Mouse (Mus musculus): Measurements from ENCODE around the gene Serac1. TPM values are rescaled to one million over a fixed set of nuclear protein-coding genes. Genes with fewer than 3 reads are reported as not detected.

Serac1 gene
- total and polyA plus RNA-seq, 3 experiments: 4.1 to 5.9 TPM; not detected in 1

GRCm38 (mm10) chr17:6014985-6015384 lies 64.6 kb downstream of the Serac1 start:
- Histone ChIP-seq H3K4me1 (ENCODE audit: control insufficient read depth in 1 of 2, insufficient read depth in 2 of 2, low read length in 2 of 2) (peaks cover 0 to 8% of the 10 kb centered on the region in 2 experiments; a peak in 2 of 4 replicates), H3K27ac (ENCODE audit: control insufficient read depth, low read depth, low read length) (no peak overlapping the region), H3K9me3 (replicated peaks; ENCODE audit: insufficient read depth, low read length) (no peaks in the 10 kb centered on the region), H3K4me3 (ENCODE audit: control insufficient read depth in 1 of 2, insufficient read depth in 1 of 2, low read depth in 2 of 2, low read length in 2 of 2) (no peak overlapping the region), H3K36me3 (ENCODE audit: control insufficient read depth in 1 of 2, insufficient read depth in 2 of 2, low read length in 2 of 2) (peaks cover 0 to 5% of the 10 kb centered on the region in 2 experiments; a peak in 1 of 4 replicates), H3K27me3 (ENCODE audit: control insufficient read depth in 1 of 2, insufficient read depth in 2 of 2, low read length in 2 of 2) (no peaks in the 10 kb centered on the region), H3K9ac (ENCODE audit: control insufficient read depth, low read depth, low read length, poor library complexity, severe bottlenecking) (no peak overlapping the region), H3K79me2 (ENCODE audit: control insufficient read depth, insufficient read depth, low read length, poor library complexity) (no peaks in the 10 kb centered on the region)
- no peak for TF ChIP-seq CHD1 (IDR thresholded peaks at IDR 0.05; ENCODE audit: low read depth, low read length)
- TF ChIP-seq POLR2A (IDR thresholded peaks at IDR 0.05; ENCODE audit: control insufficient read depth in 1 of 2, insufficient read depth in 1 of 2, low read depth in 1 of 2, low read length in 2 of 2, poor library complexity in 1 of 2): no peak
- no peak for TF ChIP-seq ZMIZ1 (IDR thresholded peaks at IDR 0.05; ENCODE audit: low read depth, low read length)
- no peak for TF ChIP-seq ZC3H11A (IDR thresholded peaks at IDR 0.05; ENCODE audit: low read depth, low read length)
- TF ChIP-seq POLR2AphosphoS2 (IDR thresholded peaks at IDR 0.05; ENCODE audit: low read length): no peak
- TF ChIP-seq MXI1 (IDR thresholded peaks at IDR 0.05; ENCODE audit: low read depth, low read length): no peak
- no peak for TF ChIP-seq SMC3 (IDR thresholded peaks at IDR 0.05; ENCODE audit: low read depth, low read length)
- no peak for TF ChIP-seq EP300 (IDR thresholded peaks at IDR 0.05; ENCODE audit: low read depth in 1 of 2, low read length in 2 of 2)
- TF ChIP-seq NRF1 (IDR thresholded peaks at IDR 0.05; ENCODE audit: insufficient read depth, low read depth, low read length, poor library complexity, severe bottlenecking): no peak
- TF ChIP-seq MYC (IDR thresholded peaks at IDR 0.05; ENCODE audit: low read depth, low read length): no peak
- no peak for DNase-seq (ENCODE audit: low read depth, low spot score)

GRCm38 (mm10) chr17:6013079-6013478 lies 66.5 kb downstream of the Serac1 start:
- H3K9ac ChIP-seq (ENCODE audit: control insufficient read depth, low read depth, low read length, poor library complexity, severe bottlenecking): no peak overlapping the region
- no peak overlapping the region for H3K4me3 ChIP-seq (ENCODE audit: control insufficient read depth in 1 of 2, insufficient read depth in 1 of 2, low read depth in 2 of 2, low read length in 2 of 2)
- no peak for DNase-seq (ENCODE audit: low read depth, low spot score)
- no peak for TF ChIP-seq POLR2A (IDR thresholded peaks at IDR 0.05; ENCODE audit: control insufficient read depth in 1 of 2, insufficient read depth in 1 of 2, low read depth in 1 of 2, low read length in 2 of 2, poor library complexity in 1 of 2)
- TF ChIP-seq RAD21 (IDR thresholded peaks at IDR 0.05; ENCODE audit: low read depth, low read length): no peak
- TF ChIP-seq KAT2A (conservative IDR thresholded peaks at IDR 0.05; ENCODE audit: low read depth, low read length): no peak
- TF ChIP-seq ETS1 (IDR thresholded peaks at IDR 0.05; ENCODE audit: low read depth, low read length): no peak
- TF ChIP-seq CHD1 (IDR thresholded peaks at IDR 0.05; ENCODE audit: low read depth, low read length): no peak
- H3K79me2 ChIP-seq (ENCODE audit: control insufficient read depth, insufficient read depth, low read length, poor library complexity): no peaks in the 10 kb centered on the region
- H3K27ac ChIP-seq (ENCODE audit: control insufficient read depth, low read depth, low read length): no peak overlapping the region
- H3K36me3 ChIP-seq (ENCODE audit: control insufficient read depth in 1 of 2, insufficient read depth in 2 of 2, low read length in 2 of 2): peaks cover 0 to 8% of the 10 kb centered on the region in 2 experiments; a peak in 1 of 4 replicates
- H3K4me1 ChIP-seq (ENCODE audit: control insufficient read depth in 1 of 2, insufficient read depth in 2 of 2, low read length in 2 of 2): peaks cover 2 to 8% of the 10 kb centered on the region in 2 experiments; a peak in 2 of 4 replicates
- H3K27me3 ChIP-seq (ENCODE audit: control insufficient read depth in 1 of 2, insufficient read depth in 2 of 2, low read length in 2 of 2): no peaks in the 10 kb centered on the region
- no peaks in the 10 kb centered on the region for H3K9me3 ChIP-seq (replicated peaks; ENCODE audit: insufficient read depth, low read length)

- Histone ChIP-seq H3K9me3 (replicated peaks; ENCODE audit: insufficient read depth, low read length) (no peaks in the 10 kb centered on the region), H3K4me1 (ENCODE audit: control insufficient read depth in 1 of 2, insufficient read depth in 2 of 2, low read length in 2 of 2) (peaks cover 9 to 17% of the 10 kb centered on the region in 2 experiments), H3K36me3 (ENCODE audit: control insufficient read depth in 1 of 2, insufficient read depth in 2 of 2, low read length in 2 of 2) (peaks cover 0 to 14% of the 10 kb centered on the region in 2 experiments; a peak in 2 of 4 replicates), H3K79me2 (ENCODE audit: control insufficient read depth, insufficient read depth, low read length, poor library complexity) (no peaks in the 10 kb centered on the region), H3K27ac (ENCODE audit: control insufficient read depth, low read depth, low read length) (no peak overlapping the region), H3K9ac (ENCODE audit: control insufficient read depth, low read depth, low read length, poor library complexity, severe bottlenecking) (no peak overlapping the region), H3K4me3 (ENCODE audit: control insufficient read depth in 1 of 2, insufficient read depth in 1 of 2, low read depth in 2 of 2, low read length in 2 of 2) (no peak overlapping the region), H3K27me3 (ENCODE audit: control insufficient read depth in 1 of 2, insufficient read depth in 2 of 2, low read length in 2 of 2) (no peaks in the 10 kb centered on the region)
- TF ChIP-seq MEF2A (IDR thresholded peaks at IDR 0.05; ENCODE audit: extremely low read depth, insufficient replicate concordance, low read depth, low read length, poor library complexity, severe bottlenecking): no peak
- no peak for TF ChIP-seq MYC (IDR thresholded peaks at IDR 0.05; ENCODE audit: low read depth, low read length)
- no peak for TF ChIP-seq MAFK (IDR thresholded peaks at IDR 0.05; ENCODE audit: borderline replicate concordance, low read depth, low read length)
- TF ChIP-seq GABPA (IDR thresholded peaks at IDR 0.05; ENCODE audit: low read depth, low read length): no peak
- TF ChIP-seq GATA1 (IDR thresholded peaks at IDR 0.05; ENCODE audit: low read depth, low read length): no peak
- TF ChIP-seq TCF12 (IDR thresholded peaks at IDR 0.05; ENCODE audit: low read depth, low read length): no peak
- TF ChIP-seq HCFC1 (IDR thresholded peaks at IDR 0.05; ENCODE audit: low read depth, low read length): no peak
- TF ChIP-seq UBTF (IDR thresholded peaks at IDR 0.05; ENCODE audit: borderline replicate concordance, insufficient read depth, low read depth, low read length): no peak
- no peak for TF ChIP-seq ETS1 (IDR thresholded peaks at IDR 0.05; ENCODE audit: low read depth, low read length)
- no peak for TF ChIP-seq ZC3H11A (IDR thresholded peaks at IDR 0.05; ENCODE audit: low read depth, low read length)
- TF ChIP-seq ZKSCAN1 (IDR thresholded peaks at IDR 0.05; ENCODE audit: low read depth, low read length): no peak
- TF ChIP-seq TBP (IDR thresholded peaks at IDR 0.05; ENCODE audit: low read depth, low read length): no peak
- no peak for TF ChIP-seq MYB (IDR thresholded peaks at IDR 0.05; ENCODE audit: low read depth, low read length)
- no peak for TF ChIP-seq CHD2 (IDR thresholded peaks at IDR 0.05; ENCODE audit: low read length)
- TF ChIP-seq E2F4 (IDR thresholded peaks at IDR 0.05; ENCODE audit: borderline replicate concordance, low read depth, low read length): no peak
- no peak for TF ChIP-seq MAZ (IDR thresholded peaks at IDR 0.05; ENCODE audit: low read depth, low read length)
- no peak for DNase-seq (ENCODE audit: low read depth, low spot score)
These were observed 69.9 kb downstream of the Serac1 start for GRCm38 (mm10) chr17:6009606-6010005.

Data from MEL (cell line).